Mouse (Mus musculus) WW6 (cell line): ENCODE measurements around the gene Alpl.

Experiments used
- DNase-seq: peaks from one replicate; pipeline ENCODE4 v3.0.0-alpha.2; 2013; ENCODE audit warnings: low read depth, low spot score

Gene Alpl

DNA sequence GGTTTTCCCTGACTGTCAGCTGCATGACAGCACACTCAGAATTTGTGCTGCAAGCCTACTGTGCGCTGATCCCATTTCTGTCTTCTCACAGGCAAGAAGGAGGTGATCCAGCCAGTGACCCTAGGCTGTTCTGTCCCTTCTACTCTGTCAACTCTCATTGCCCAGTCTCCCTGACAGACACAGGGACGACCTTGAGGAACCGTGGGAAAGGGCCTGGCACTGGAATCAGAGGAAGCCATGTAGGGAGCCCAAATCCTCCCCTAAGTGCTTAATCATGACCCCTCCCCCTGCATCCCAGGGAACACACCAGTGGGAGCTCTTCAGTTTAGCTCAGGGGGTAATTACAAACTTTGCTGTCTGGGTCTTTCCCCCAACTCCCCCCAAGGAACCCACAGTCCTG, 58.4 kb downstream of the Alpl start:
- no peak for DNase-seq

DNA sequence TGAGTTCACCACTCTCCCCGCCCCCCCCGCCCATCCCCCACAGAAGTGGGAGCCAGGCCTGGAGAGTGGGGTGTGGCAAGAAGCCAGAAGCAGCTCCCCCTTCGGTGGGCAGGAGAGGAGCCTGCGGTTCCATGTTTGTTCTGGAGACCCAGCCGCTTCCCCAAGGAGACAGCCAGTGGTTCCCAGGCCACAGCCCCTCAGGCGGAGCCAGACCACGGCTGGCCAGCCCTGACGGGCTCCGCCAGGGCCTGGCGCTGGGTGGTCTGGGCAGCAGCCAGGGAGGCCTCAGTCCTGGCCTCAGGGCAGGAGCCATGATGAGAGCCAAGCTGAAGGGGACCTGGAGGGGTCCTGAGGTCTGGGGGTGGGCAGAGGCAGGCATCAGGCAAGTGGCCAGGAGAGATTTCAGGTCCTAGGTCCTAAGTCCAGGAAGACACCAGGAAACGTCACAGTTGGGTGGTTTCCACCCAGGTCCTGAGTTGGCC, 59.9 kb downstream of the Alpl start:
- DNase-seq: no peak

- DNase-seq: no peak
These were observed 62.7 kb downstream of the Alpl start for GRCm38 (mm10) chr4:137733459-137733858.

- DNase-seq: no peak
These were observed 63.2 kb downstream of the Alpl start for GRCm38 (mm10) chr4:137732962-137733361.

GRCm38 (mm10) chr4:137732361-137732760, 63.8 kb downstream of the Alpl start:
- DNase-seq: no peak

DNA sequence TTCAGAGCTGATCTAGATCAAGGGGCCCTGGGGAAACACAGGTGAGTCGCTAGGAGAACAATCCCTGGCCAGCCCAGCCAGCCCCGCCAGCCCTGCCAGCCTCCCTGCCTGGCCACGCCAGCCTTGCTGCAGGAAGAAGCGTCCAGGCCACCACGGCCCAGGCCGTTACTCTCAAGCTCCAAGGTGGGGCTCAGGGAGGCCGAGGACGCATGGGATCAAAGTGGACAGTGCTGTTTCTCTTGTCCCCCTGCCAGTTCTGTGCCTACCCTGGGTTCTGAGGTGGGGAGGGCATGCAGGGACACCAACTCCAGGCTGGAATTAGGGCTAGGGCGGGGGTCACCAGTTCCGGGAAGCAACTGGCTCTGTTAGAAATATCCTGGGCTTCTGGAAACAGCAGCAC, 64.3 kb downstream of the Alpl start:
- DNase-seq: no peak

- no peak for DNase-seq
These were observed 65.4 kb downstream of the Alpl start for GRCm38 (mm10) chr4:137730757-137731156.

GRCm38 (mm10) chr4:137730134-137730533, 66.0 kb downstream of the Alpl start:
- DNase-seq: no peak

DNA sequence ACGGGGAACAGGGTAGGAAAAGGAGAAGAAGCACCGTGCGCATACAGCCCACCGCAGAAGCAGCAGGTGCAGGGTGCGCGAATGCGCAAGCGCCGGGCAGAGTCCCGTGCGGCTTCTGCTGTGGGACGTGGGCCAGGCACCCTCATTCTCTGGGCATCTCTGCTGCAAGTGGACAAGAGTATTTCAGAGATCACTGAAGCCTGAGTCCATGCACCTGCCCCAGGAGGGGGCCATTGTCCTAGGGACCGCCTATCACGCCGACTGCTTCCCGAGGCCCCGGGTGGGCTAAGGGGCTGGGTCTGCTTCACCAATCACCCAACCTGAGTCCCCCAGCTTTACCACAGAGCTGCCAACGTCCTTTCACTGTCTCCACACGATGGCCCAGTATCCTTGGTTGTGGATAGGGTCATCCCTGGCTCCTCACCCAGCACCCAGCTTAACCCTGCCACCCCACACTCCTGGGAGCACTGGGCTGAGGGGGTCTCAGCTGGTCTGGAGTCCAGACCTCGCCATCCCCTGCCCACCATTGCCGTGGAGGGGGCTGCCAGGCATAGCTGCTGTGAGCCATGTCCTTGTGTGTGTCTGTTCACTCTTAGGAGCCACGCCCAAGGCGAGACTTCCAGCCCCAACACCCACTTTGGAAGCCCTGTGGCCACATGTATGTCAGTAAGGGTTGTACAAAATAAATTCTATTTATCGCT, 66.9 kb downstream of the Alpl start:
- no peak for DNase-seq

GRCm38 (mm10) chr4:137728399-137729154, 67.6 kb downstream of the Alpl start:
- DNase-seq: no peak

- DNase-seq: peak; percentile 82
These were observed 68.5 kb downstream of the Alpl start for GRCm38 (mm10) chr4:137727506-137728187.

- DNase-seq: no peak
These were observed 69.3 kb downstream of the Alpl start for GRCm38 (mm10) chr4:137726739-137727505.

GRCm38 (mm10) chr4:137725541-137726145, 70.5 kb downstream of the Alpl start:
- no peak for DNase-seq

- no peak for DNase-seq
These were observed 71.4 kb downstream of the Alpl start for GRCm38 (mm10) chr4:137724766-137725165.

DNA sequence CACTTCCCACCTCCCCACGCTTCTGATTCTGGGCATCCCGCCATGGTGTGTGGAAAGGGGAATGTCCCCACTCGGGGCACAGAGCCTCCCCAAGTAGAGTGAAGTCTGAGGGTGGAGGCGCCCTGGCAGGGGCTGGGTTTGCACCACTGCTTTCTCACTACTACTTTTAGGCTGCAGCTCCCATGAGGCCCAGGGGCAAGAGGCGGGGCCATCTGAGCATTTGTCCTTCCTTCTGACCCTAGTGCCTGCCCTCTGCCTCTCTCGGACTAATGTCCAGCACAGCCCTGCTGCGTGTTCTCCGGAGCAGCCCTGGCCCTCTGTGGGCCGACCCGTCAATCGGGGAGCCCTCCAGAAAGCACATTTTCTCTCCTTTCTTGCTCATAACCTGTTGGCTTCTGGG, 72.0 kb downstream of the Alpl start:
- DNase-seq: no peak

GRCm38 (mm10) chr4:137723527-137723926, 72.7 kb downstream of the Alpl start:
- no peak for DNase-seq

DNA sequence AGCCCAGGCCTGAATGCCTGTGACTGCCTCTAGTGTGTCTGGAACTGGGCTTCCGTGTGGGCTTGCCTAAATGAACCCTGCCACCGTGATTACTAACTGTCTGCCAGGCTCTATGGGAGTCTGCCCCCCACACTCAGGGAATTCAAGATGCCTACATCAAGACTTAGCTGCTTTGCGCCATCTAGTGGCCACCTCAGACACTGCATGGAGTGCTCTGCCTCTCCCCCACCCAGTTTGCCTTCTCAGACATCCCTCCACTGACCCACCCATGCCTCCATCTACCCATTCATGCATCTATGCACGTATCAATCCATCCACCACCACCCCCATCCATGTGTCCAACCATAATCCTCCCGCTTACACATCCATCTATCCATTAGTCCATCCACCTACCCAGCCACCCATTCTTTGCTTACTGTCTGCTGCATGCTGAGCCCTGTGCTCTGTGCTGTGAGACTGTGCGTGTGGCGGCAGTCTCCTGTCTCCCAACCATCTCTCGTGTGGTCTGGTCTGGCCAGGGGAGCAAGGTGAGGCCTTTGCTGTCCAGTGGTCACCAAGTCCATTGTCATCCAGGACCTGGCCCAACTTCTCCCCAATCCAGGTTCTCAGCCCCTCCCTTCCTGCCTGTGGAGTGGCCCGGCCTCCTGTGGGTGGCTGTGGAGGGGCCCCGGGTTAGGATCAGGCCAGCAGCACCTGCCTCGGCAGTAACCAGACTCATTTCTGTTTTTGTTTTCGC, 73.3 kb downstream of the Alpl start:
- no peak for DNase-seq

DNA sequence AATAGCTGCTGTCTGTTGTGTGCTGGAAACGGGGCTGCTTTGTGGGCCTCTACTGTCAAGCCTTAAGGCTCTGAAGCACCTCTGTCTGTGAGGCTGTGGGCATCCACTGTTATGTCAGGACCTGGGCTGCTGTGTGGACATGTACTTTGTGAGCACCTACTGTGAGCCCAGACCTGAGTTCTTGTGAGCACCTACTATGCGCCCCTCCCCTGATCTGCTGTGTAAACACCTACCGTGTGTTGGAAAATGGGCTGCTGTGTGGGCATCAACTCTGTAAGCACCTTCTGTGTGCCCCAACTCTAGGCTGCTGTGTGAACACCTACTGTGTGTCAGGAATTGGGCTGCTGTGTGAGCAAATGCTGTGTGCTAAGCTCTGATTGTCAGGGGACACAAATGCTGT, 74.0 kb downstream of the Alpl start:
- DNase-seq: no peak

- no peak for DNase-seq
These were observed 74.6 kb downstream of the Alpl start for GRCm38 (mm10) chr4:137721563-137721962.

DNA sequence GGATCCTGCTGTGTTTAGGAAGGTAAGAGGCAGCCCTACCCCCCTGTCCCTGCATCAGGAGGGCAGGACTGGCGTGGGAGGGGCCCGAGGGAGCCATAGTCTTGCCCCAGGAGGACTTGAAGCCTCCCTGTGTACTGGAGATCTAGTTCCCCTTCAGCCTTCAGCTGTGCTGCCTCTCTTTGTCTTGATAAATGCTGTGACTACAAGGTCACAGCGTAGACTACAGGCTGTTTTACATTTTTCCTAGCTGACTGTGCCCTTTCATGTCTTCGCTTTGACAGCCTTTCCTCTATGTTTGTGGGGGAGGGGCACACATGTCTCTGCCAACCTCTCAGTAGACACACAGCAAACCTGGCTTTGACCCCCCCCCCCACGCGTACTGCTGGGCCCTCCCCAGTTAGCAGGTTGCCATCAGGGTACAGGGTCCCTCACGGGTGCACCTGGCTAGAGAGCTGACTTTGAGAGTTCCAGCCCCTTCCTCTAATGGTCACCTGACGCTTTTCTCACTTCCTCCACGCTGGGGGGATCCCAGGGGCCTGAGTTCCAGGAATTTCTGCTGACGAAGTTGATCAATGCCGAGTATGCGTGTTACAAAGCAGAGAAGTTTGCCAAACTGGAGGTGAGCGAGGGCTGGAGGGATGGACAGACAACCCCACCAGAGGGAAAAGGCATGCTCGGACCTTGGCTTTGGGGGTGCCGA, 76.7 kb downstream of the Alpl start:
- no peak for DNase-seq
